Mouse (Mus musculus): ENCODE measurements at regions not wholly inside any gene's neighbourhood (a gene's known extent, or its start where the extent isn't known, plus 50 kb on each side); places are given as distances from the start of the nearest gene placed in this dataset.
A peak's percentile ranks its signal among the peaks of the same experiment; 100 is the strongest.

DNA sequence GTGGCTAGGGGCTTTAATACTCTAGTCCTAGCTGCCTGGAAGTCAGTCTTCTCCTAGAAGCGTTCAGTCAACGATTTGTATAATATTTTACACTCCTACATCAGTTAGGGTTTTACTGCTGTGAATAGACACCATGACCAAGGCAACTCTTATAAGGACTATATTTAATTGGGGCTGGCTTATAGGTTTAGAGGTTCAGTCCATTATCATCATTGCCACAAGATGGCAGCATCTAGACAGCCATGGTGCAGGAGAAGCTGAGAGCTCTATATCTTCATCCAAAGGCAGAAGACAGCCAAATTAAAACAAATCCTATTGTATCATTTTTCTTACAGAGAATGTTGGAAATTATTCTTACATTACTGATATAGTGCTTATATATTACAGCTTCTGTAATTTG, 167.0 kb upstream of the Ndn start:
- ATAC-seq (replicated peaks; ENCODE audit: low FRiP score, low TSS enrichment, low read depth) (no peak), DNase-seq (ENCODE audit: low spot score) (no peak)
- no peak overlapping the region for H3K9ac ChIP-seq (ENCODE audit: low read length)
- 68% methylated on average over 2 of the region's 2 CpGs for WGBS
- H3K4me2 ChIP-seq (ENCODE audit: low read length): no peak overlapping the region
- no peaks in the 10 kb centered on the region for H3K27me3 ChIP-seq (replicated peaks; ENCODE audit: control insufficient read depth, insufficient read depth, low read length)
- H3K36me3 ChIP-seq (ENCODE audit: control insufficient read depth, insufficient read depth, low read length): no peaks in the 10 kb centered on the region
- H3K4me1 ChIP-seq (replicated peaks; ENCODE audit: control insufficient read depth, insufficient read depth, low read length): no peaks in the 10 kb centered on the region
- H3K9me3 ChIP-seq (ENCODE audit: control insufficient read depth, low read length): no peaks in the 10 kb centered on the region
- H3K4me3 ChIP-seq (ENCODE audit: low read depth, low read length): no peak overlapping the region
- H3K27ac ChIP-seq (ENCODE audit: low read depth): no peak overlapping the region

DNA sequence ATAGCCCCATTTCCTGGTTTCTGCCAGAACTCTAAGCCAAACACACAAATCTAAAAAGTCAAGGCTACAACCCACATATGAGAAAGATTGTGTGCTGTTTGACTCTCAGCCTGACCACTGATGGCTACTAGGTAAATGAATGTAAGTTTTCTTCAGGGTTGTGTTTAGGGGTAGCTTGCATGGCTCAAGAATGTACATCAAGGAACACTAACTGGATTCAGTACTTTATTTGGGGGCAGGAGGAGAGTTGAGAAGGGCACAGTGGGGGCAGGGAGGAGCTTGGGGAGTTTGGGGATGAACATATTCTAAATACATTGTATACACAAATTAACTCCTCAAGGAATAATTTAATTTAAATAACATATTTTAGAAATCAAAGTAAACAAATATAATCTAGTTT, 137.8 kb upstream of the Ndn start:
- Histone ChIP-seq H3K27ac (ENCODE audit: low read depth) (no peak overlapping the region), H3K27me3 (replicated peaks; ENCODE audit: control insufficient read depth, insufficient read depth, low read length) (no peaks in the 10 kb centered on the region), H3K4me1 (replicated peaks; ENCODE audit: control insufficient read depth, insufficient read depth, low read length) (no peaks in the 10 kb centered on the region), H3K4me2 (ENCODE audit: low read length) (peak overlapping the region; percentile 26; the same call in 1 of the 2 replicates), H3K4me3 (ENCODE audit: low read depth, low read length) (no peak overlapping the region), H3K9ac (ENCODE audit: low read length) (no peak overlapping the region), H3K9me3 (ENCODE audit: control insufficient read depth, low read length) (no peaks in the 10 kb centered on the region), H3K36me3 (ENCODE audit: control insufficient read depth, insufficient read depth, low read length) (no peaks in the 10 kb centered on the region; the same call in 1 of the 2 replicates)
- no peak for DNase-seq (ENCODE audit: low spot score)
- ATAC-seq (replicated peaks; ENCODE audit: low FRiP score, low TSS enrichment, low read depth): no peak

DNA sequence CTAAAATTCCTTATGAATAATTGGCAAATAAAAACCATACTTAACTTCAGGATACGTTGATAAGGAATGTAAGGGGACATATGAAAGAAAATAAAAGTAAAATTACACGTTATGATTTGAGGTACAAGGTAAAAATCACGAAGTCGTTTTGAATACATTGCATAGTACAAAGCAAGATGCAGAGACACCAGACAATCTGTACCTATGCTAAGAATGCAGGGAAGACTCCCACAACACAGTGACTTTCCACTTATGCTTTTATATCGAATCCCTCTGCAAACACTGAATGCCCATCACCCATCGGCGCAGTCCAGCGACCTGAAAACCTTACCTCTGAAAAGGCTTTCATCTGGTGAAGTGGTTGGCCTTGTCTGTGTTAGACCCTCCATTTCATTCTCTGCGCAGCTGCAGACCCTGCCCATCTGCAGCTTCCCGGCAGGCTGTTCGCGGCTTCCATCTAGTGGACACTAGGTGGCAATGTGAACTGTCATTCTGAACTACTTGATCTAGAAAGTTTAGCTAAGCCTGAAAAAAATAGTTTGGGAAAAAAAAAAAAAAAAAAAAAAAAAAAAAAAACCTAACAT, 137.2 kb upstream of the Ndn start:
- ATAC-seq (replicated peaks; ENCODE audit: low FRiP score, low TSS enrichment, low read depth): peak; percentile 68
- H3K9ac ChIP-seq (ENCODE audit: low read length): 0 out of 2 replicates have a peak overlapping the region, but pooled peaks have one; percentile 37
- 28% methylated on average over 12 of the region's 12 CpGs for WGBS

DNA sequence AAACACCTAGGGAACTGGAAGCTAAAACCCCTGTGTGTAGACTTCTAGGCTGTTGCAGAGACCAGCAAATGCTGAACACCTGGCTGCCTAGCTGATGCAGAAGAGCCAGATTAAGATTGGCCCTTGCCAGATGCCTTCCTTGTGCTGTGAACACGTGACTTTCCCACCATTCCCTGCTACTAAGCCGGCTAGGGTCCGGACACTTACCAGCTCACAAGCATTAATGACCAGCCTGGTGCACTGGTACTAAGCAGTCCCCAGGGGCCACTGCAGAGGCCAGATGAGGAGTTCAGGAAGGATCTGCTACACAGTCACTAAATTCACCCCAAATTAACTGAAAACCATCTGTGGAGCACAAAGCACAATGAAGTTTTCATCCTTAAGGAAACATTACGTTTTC, 121.2 kb upstream of the Ndn start:
- H3K4me2 ChIP-seq (ENCODE audit: low read length): no peak overlapping the region; the same call in 1 of the 2 replicates
- ATAC-seq (replicated peaks; ENCODE audit: low FRiP score, low TSS enrichment, low read depth) (0 out of 2 replicates have a peak, but pooled peaks have one; percentile 43), DNase-seq (ENCODE audit: low spot score) (no peak)
- H3K4me3 ChIP-seq (ENCODE audit: low read depth, low read length): no peak overlapping the region
- no peaks in the 10 kb centered on the region for H3K9me3 ChIP-seq (ENCODE audit: control insufficient read depth, low read length)
- no peaks in the 10 kb centered on the region for H3K36me3 ChIP-seq (ENCODE audit: control insufficient read depth, insufficient read depth, low read length)
- H3K4me1 ChIP-seq (replicated peaks; ENCODE audit: control insufficient read depth, insufficient read depth, low read length): no peaks in the 10 kb centered on the region
- H3K27ac ChIP-seq (ENCODE audit: low read depth): no peak overlapping the region
- H3K9ac ChIP-seq (ENCODE audit: low read length): no peak overlapping the region
- WGBS: 29% methylated on average over 4 of the region's 4 CpGs
- no peaks in the 10 kb centered on the region for H3K27me3 ChIP-seq (replicated peaks; ENCODE audit: control insufficient read depth, insufficient read depth, low read length)

More for the DNA sequence above, 137.2 kb upstream of the Ndn start:
- peak; percentile 70 for DNase-seq (ENCODE audit: low spot score)
- Histone ChIP-seq H3K4me1 (replicated peaks; ENCODE audit: control insufficient read depth, insufficient read depth, low read length) (no peaks in the 10 kb centered on the region), H3K4me3 (ENCODE audit: low read depth, low read length) (peak overlapping the region; percentile 42), H3K9me3 (ENCODE audit: control insufficient read depth, low read length) (no peaks in the 10 kb centered on the region), H3K27ac (ENCODE audit: low read depth) (no peak overlapping the region), H3K36me3 (ENCODE audit: control insufficient read depth, insufficient read depth, low read length) (no peaks in the 10 kb centered on the region; the same call in 1 of the 2 replicates), H3K4me2 (ENCODE audit: low read length) (peak overlapping the region; percentile 37), H3K27me3 (replicated peaks; ENCODE audit: control insufficient read depth, insufficient read depth, low read length) (no peaks in the 10 kb centered on the region)

DNA sequence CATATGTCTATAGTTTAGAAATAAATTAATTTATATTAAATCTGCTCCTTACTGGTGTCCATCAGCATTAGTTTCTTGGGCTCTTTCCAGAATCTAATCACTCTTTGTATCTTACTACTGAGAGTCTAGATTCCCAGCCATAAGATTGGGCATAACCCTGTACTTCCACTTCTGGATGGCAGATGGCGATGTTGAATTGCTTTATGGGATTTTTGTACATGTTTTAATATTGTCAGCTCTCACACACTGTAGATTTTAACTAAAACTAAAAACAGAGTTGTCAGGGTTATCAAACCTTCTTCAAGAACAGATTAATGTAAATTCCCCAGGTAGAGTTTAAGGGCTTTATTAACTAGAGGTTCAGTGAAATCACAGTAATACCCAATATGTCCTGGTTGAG, 118.6 kb upstream of the Ndn start:
- no peak overlapping the region for H3K4me2 ChIP-seq (ENCODE audit: low read length)
- DNase-seq (ENCODE audit: low spot score): no peak
- 0 out of 2 replicates have a peak, but pooled peaks cover 6% of the 10 kb centered on the region for H3K4me1 ChIP-seq (replicated peaks; ENCODE audit: control insufficient read depth, insufficient read depth, low read length)
- 0% methylated on average over 1 of the region's 1 CpGs for WGBS
- no peak overlapping the region for H3K9ac ChIP-seq (ENCODE audit: low read length)
- no peaks in the 10 kb centered on the region for H3K27me3 ChIP-seq (replicated peaks; ENCODE audit: control insufficient read depth, insufficient read depth, low read length)
- H3K9me3 ChIP-seq (ENCODE audit: control insufficient read depth, low read length): no peaks in the 10 kb centered on the region
- no peak for ATAC-seq (replicated peaks; ENCODE audit: low FRiP score, low TSS enrichment, low read depth)
- H3K4me3 ChIP-seq (ENCODE audit: low read depth, low read length): no peak overlapping the region
- no peak overlapping the region for H3K27ac ChIP-seq (ENCODE audit: low read depth)
- no peaks in the 10 kb centered on the region for H3K36me3 ChIP-seq (ENCODE audit: control insufficient read depth, insufficient read depth, low read length)

DNA sequence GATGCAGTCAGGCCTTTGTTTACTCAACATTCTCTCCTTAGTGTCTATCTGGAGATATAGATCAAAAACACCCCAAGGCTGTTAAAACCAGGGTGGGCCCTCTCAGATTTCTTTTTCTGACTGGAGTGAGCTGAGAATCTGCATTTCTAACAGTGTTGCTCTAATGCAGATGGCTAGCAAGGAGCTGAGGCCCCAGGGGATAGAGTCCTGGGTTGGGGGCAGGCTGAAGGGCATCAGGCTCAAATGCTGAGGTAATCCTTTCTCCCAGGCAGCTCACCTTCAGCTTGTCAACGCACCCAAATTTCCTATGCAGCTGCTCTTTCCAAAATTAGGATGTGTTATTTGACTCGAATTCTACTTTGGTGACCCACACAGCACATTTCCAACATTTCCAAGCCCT, 115.7 kb upstream of the Ndn start:
- no peak overlapping the region for H3K9ac ChIP-seq (ENCODE audit: low read length)
- ATAC-seq (replicated peaks; ENCODE audit: low FRiP score, low TSS enrichment, low read depth) (peak; percentile 33; the same call in 1 of the 2 replicates), DNase-seq (ENCODE audit: low spot score) (no peak)
- no peaks in the 10 kb centered on the region for H3K27me3 ChIP-seq (replicated peaks; ENCODE audit: control insufficient read depth, insufficient read depth, low read length)
- no peaks in the 10 kb centered on the region for H3K36me3 ChIP-seq (ENCODE audit: control insufficient read depth, insufficient read depth, low read length)
- 0 out of 2 replicates have a peak, but pooled peaks cover 6% of the 10 kb centered on the region for H3K4me1 ChIP-seq (replicated peaks; ENCODE audit: control insufficient read depth, insufficient read depth, low read length)
- 19% methylated on average over 2 of the region's 2 CpGs for WGBS
- H3K27ac ChIP-seq (ENCODE audit: low read depth): no peak overlapping the region
- H3K4me3 ChIP-seq (ENCODE audit: low read depth, low read length): peak overlapping the region; percentile 18; the same call in 1 of the 2 replicates
- H3K9me3 ChIP-seq (ENCODE audit: control insufficient read depth, low read length): no peaks in the 10 kb centered on the region
- H3K4me2 ChIP-seq (ENCODE audit: low read length): peak overlapping the region; percentile 38

DNA sequence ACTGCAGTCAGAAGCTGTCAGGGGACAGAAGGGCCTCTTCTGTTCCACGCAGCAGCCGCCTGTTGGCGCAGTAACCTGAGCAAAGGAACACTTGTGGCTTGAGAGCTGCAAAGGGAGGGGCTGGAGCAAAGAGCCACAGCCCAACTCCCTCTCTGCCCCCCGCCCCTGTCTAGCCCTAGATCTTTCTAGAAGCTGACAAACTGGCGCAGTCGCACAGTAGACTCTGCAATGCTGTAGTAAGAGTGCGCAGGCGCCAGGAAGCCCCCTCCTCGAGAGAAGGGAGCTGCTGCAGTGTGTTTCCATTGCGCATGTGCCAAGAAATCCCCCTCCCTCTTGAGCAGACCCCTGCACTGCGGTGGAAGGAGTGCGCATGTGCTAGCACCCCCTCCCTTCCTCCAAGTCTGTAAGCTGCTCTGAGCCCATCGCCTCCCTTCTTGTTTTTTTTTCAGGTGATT, 115.2 kb upstream of the Ndn start:
- Histone ChIP-seq H3K27me3 (replicated peaks; ENCODE audit: control insufficient read depth, insufficient read depth, low read length) (no peaks in the 10 kb centered on the region), H3K4me1 (replicated peaks; ENCODE audit: control insufficient read depth, insufficient read depth, low read length) (0 out of 2 replicates have a peak, but pooled peaks cover 6% of the 10 kb centered on the region), H3K4me3 (ENCODE audit: low read depth, low read length) (peak overlapping the region; percentile 18; the same call in 1 of the 2 replicates), H3K9me3 (ENCODE audit: control insufficient read depth, low read length) (no peaks in the 10 kb centered on the region), H3K4me2 (ENCODE audit: low read length) (peak overlapping the region; percentile 38), H3K36me3 (ENCODE audit: control insufficient read depth, insufficient read depth, low read length) (no peaks in the 10 kb centered on the region), H3K27ac (ENCODE audit: low read depth) (no peak overlapping the region), H3K9ac (ENCODE audit: low read length) (no peak overlapping the region)
- 16% methylated on average over 13 of the region's 13 CpGs for WGBS
- peak; percentile 57 for DNase-seq (ENCODE audit: low spot score)
- peak; percentile 90 for ATAC-seq (replicated peaks; ENCODE audit: low FRiP score, low TSS enrichment, low read depth)

DNA sequence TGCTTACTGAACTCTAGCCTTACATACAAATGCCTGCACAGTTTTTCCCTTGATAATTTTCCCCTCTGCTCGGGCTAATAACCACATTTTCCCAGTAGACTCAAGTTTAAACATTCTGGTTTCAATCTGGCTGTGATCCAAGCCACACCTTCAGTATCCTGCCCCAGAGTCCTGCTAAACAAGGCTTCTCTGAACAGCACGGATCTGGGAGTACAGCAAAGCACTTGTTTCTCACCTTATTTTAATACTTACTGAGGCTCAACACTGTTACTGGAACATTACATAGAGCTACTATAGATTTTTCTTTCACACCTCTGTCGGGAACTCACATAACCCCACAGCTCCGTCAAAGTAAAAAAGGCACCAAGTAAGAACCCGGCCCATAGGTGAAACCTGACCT, 114.3 kb upstream of the Ndn start:
- Histone ChIP-seq H3K36me3 (ENCODE audit: control insufficient read depth, insufficient read depth, low read length) (no peaks in the 10 kb centered on the region), H3K4me3 (ENCODE audit: low read depth, low read length) (no peak overlapping the region), H3K4me2 (ENCODE audit: low read length) (no peak overlapping the region), H3K9me3 (ENCODE audit: control insufficient read depth, low read length) (no peaks in the 10 kb centered on the region), H3K27ac (ENCODE audit: low read depth) (no peak overlapping the region), H3K4me1 (replicated peaks; ENCODE audit: control insufficient read depth, insufficient read depth, low read length) (0 out of 2 replicates have a peak, but pooled peaks cover 6% of the 10 kb centered on the region), H3K9ac (ENCODE audit: low read length) (no peak overlapping the region), H3K27me3 (replicated peaks; ENCODE audit: control insufficient read depth, insufficient read depth, low read length) (no peaks in the 10 kb centered on the region)
- DNase-seq (ENCODE audit: low spot score): no peak
- no peak for ATAC-seq (replicated peaks; ENCODE audit: low FRiP score, low TSS enrichment, low read depth)
- WGBS: 48% methylated on average over 5 of the region's 5 CpGs

DNA sequence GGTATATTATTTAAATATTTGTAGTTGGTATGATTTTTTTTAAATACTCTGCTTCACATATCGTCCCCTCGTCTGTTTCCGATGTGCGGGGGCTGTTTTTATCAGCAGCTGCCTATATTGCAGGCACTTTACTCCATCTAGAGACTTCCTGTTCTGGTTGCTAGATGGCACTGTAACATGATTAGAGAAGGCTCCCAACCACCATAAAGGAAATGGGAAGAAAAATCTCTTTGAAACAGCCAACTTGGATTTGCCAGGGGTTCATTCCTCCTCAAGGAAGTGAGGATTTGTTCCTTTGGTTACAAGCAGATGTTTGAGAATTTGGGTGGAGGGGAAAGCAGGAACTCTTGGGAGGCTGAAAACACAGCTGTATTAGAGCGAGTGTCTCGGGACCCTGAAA, 112.3 kb upstream of the Ndn start:
- no peak overlapping the region for H3K9ac ChIP-seq (ENCODE audit: low read length)
- no peak overlapping the region for H3K4me2 ChIP-seq (ENCODE audit: low read length)
- no peaks in the 10 kb centered on the region for H3K36me3 ChIP-seq (ENCODE audit: control insufficient read depth, insufficient read depth, low read length)
- 0 out of 2 replicates have a peak, but pooled peaks cover 6% of the 10 kb centered on the region for H3K4me1 ChIP-seq (replicated peaks; ENCODE audit: control insufficient read depth, insufficient read depth, low read length)
- no peak overlapping the region for H3K27ac ChIP-seq (ENCODE audit: low read depth)
- WGBS: 70% methylated on average over 6 of the region's 6 CpGs
- ATAC-seq (replicated peaks; ENCODE audit: low FRiP score, low TSS enrichment, low read depth) (no peak), DNase-seq (ENCODE audit: low spot score) (no peak)
- H3K27me3 ChIP-seq (replicated peaks; ENCODE audit: control insufficient read depth, insufficient read depth, low read length): no peaks in the 10 kb centered on the region
- H3K4me3 ChIP-seq (ENCODE audit: low read depth, low read length): no peak overlapping the region
- no peaks in the 10 kb centered on the region for H3K9me3 ChIP-seq (ENCODE audit: control insufficient read depth, low read length)

All from intestine, embryonic 14.5 days (tissue).